Mouse (Mus musculus) cortical plate, adult 2 months (tissue): ENCODE data around the gene Bicc1. TPM values are rescaled to one million over a fixed set of nuclear protein-coding genes. Genes with fewer than 3 reads are reported as not detected.

ENCODE experiments used
- H3K27ac ChIP-seq: fragments of 200-500 bp; 2 replicates; pipeline ENCODE4 v1.5.1; 2012; ENCODE audit warnings: low read length, control low read depth, inconsistent platforms; ENCODE audit not compliant: insufficient read depth
- H3K4me1 ChIP-seq: fragments of 200-500 bp; 2 replicates; pipeline ENCODE4 v1.6.1; 2011; ENCODE audit warnings: low read length; ENCODE audit not compliant: control insufficient read depth, insufficient read depth
- H3K4me3 ChIP-seq: fragments of 200-500 bp; 2 replicates; pipeline ENCODE4 v1.5.1; 2011; ENCODE audit warnings: mild to moderate bottlenecking, low read length, control low read depth; ENCODE audit not compliant: insufficient read depth
- CTCF ChIP-seq: fragments of 200-500 bp; IDR thresholded peaks from 2 replicates; pipeline ENCODE4 v1.5.1; 2011; ENCODE audit warnings: mild to moderate bottlenecking, control low read depth, low read length; ENCODE audit not compliant: insufficient read depth; ENCODE audit errors: extremely low read depth
- POLR2A ChIP-seq: fragments of 200-500 bp; IDR thresholded peaks from 2 replicates; pipeline ENCODE4 v1.6.1; 2011; ENCODE audit warnings: mild to moderate bottlenecking, low read length, control low read depth; ENCODE audit not compliant: insufficient read depth; ENCODE audit errors: extremely low read depth
- polyA plus RNA-seq: library from polyadenylated mRNA; depleted of rRNA; stranded (reverse); fragments of >200 nt; gene quantifications from 2 replicates; pipeline ENCODE4 v1.2.3, GENCODE M21; 2012

Bicc1 gene
- polyA plus RNA-seq, 1 experiment, result 4.1 TPM

DNA sequence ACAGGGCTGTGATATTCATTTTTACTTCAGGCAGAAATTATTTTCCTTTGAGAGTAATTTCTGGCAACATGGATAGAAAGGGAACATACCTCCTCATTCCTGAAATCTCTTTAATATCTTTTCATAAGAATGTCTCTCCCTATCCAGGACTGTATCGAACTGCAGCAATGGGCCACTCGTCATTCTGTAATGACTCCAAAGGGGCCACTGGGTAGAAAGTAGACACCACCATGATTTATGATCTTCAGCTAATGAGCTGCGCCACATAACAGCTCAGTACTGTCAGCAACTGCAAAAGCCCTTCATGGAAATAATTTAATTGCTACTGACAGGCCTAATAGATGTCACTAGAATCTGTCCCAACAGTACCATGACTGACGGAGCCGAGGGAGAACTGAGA is 139.0 kb downstream of the Bicc1 start:
- H3K27ac ChIP-seq, result no peak overlapping the region
- peaks cover 4% of the 10 kb centered on the region; the same call in 1 of the 2 replicates for H3K4me1 ChIP-seq
- no peak overlapping the region for H3K4me3 ChIP-seq
- TF ChIP-seq POLR2A (no peak), CTCF (no peak)

DNA sequence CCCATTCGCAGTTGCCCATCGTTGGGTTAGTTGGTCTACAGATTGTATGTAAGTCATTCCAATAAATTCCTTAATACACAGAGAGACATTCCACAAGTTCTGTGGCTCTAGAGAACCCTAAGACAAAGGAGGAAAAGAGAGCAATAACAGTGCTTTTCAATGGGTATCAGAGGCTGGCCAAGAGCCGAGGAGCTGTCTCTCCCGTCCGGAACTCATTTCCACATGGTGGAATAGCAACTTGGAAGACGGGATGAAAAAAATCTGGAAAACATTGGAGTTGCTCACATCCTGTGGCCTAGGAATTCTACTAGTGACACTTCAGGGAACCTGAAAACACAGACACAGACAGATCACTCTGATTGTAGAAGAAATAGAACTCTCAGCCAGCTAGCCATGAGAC is 139.7 kb downstream of the Bicc1 start:
- Histone ChIP-seq H3K4me3 (no peak overlapping the region), H3K4me1 (peaks cover 4% of the 10 kb centered on the region; the same call in 1 of the 2 replicates), H3K27ac (no peak overlapping the region)
- TF ChIP-seq CTCF (no peak), POLR2A (no peak)

DNA sequence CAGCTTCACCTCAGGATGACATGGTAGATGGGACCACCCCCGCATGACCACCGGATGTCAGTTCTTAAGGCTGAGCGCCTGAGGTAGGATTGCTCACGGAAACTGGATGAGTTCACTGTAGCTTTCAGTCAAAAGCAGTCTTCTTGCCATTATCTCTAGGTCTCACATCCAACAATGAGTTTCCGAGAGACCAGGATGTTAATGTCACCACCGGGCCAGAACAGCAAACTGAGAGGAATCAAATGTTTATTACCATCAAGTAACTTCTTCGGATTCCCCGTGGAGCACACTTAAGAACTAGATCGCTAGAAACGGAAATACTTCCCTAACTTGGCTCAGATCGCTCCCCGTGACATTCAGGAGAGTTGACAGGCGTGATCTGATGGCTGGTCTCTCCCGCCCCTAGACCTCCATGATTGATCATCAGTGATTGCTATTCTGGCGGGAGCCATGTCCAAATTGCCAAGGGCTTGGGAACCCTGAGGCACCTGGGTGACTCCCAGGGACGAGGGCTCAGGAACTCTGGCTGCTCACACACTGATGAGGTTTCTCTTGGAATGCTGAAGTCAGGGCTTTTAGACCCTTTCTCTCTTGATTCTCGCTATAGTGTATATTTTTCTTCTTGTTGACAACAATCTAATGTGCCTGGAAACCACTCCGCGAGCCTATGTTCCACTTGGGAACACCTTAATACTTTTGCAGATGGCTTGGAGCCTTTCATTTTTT is 149.6 kb downstream of the Bicc1 start:
- H3K27ac ChIP-seq, result no peak overlapping the region
- TF ChIP-seq POLR2A, result no peak
- no peak for TF ChIP-seq CTCF
- no peaks in the 10 kb centered on the region for H3K4me1 ChIP-seq
- no peak overlapping the region for H3K4me3 ChIP-seq

DNA sequence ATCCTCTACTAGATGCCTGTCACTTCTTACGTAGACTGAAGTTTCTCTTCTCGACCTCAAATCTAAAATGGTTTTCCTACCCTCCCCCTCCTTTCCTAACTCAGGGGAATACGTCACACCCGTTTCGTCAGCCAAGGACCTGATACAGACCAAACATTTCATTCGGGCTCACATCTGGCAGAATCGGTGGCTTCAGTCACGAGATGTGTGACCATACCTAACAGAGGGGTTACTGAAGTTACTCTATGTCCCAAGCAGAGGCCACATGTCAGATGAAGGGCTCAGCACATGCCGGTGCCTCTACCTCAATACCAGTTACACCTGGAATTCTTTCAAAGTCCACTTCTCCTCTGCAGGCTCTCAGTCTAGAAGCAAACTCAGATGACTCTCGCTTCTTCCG is 150.8 kb downstream of the Bicc1 start:
- no peak for TF ChIP-seq POLR2A
- TF ChIP-seq CTCF, result no peak

DNA sequence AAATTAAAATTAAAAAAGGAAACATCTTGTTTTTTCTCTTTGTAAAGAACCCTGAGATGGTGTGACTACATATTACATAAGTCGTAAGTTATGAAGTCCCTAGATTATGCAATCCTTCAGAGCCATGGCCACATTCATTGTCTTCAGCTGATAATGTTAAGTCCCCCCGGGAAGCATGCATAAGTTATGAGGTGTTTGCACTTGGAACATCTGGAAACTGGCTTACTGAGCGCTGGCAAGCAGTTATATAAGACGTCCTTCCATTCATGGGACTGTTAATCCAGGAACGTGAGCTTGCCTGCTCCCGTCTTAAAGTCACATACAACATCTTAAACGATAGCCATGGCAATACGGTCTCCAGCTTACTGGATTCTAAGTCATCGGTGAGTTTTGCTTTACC is 151.5 kb downstream of the Bicc1 start:
- TF ChIP-seq POLR2A, result no peak
- no peak for TF ChIP-seq CTCF
- H3K27ac ChIP-seq, result no peak overlapping the region
- H3K4me3 ChIP-seq, result no peak overlapping the region
- no peaks in the 10 kb centered on the region for H3K4me1 ChIP-seq

More for the DNA sequence above, 150.8 kb downstream of the Bicc1 start:
- H3K4me1 ChIP-seq, result no peaks in the 10 kb centered on the region
- no peak overlapping the region for H3K4me3 ChIP-seq
- H3K27ac ChIP-seq, result no peak overlapping the region

DNA sequence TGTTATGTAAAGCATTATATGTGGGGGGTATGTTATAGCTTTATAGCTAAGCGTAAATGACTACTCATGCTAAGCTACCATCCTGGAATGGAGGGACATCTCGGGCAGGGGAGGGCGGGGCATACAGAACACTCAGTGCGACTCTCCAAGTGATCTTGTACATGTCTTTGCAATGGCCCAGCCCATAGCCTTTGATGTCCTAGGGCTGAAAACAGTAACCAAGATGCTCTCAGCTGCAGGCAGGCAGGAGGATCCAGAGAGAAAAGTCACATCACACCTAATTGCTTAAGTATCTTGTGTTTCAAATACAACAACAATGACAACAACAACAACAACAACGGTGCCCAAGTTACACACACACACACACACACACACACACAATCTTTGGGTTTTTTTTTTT is 152.0 kb downstream of the Bicc1 start:
- no peak overlapping the region for H3K27ac ChIP-seq
- H3K4me3 ChIP-seq, result no peak overlapping the region
- H3K4me1 ChIP-seq, result no peaks in the 10 kb centered on the region
- TF ChIP-seq POLR2A, result no peak
- TF ChIP-seq CTCF, result no peak

DNA sequence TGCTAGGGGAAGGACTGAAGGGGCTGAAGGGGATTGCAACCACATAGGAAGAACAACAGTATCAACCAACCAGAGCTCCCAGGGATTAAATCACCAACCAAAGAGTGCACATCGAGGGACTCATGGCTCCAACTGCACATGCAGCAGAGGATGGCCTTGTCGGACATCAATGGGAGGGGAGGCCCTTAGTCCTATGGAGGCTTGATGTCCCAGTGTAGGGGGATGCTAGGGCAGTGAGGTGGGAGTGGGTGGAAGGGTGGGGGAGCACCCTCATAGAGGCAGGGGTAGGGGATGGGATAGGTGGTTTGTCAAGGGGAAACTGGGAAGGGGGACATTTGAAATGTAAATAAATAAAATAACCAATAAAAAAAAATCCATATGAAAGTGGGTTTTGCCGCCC is 152.5 kb downstream of the Bicc1 start:
- no peaks in the 10 kb centered on the region for H3K4me1 ChIP-seq
- no peak overlapping the region for H3K27ac ChIP-seq
- H3K4me3 ChIP-seq, result no peak overlapping the region
- TF ChIP-seq CTCF (no peak), POLR2A (no peak)

DNA sequence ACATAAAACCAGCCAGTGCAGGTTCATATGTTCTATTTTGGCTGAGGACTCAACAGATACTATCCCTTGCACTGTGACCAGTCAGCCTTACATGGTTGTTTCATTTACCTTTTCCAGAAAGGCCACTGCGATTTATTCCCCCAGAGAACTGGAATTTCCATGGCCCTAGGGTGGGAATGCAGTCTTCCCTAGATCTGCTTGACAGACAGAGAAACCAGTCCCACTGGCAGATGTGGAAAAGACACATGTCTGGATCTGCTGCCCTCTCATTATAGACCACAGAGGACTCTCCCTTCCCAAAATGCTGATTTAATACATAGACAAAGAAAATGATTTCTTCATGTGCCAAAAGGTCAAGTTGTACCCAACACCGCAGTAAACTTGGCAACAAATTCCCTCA is 156.6 kb downstream of the Bicc1 start:
- no peak for TF ChIP-seq POLR2A
- TF ChIP-seq CTCF, result no peak
- Histone ChIP-seq H3K4me3 (no peak overlapping the region), H3K4me1 (no peaks in the 10 kb centered on the region), H3K27ac (no peak overlapping the region)

DNA sequence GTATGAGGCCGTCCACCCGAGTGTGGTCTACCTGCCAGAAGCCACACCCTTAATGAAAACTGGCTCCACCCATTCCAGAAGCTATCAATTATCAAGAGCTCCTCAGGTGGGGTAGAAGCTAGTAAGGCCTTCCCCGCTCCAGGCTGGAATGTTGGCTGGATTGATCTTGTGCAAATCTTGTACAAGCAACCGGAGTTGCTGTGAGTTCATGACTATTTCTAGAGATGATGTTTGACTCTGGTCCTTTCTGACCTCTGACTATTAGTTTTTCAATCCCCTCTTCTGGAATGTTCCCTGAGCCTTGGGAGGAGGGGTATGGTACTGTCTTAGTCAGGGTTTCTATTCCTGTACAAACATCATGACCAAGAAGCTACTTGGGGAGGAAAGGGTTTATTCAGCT is 157.3 kb downstream of the Bicc1 start:
- TF ChIP-seq POLR2A (no peak), CTCF (no peak)
- H3K27ac ChIP-seq, result no peak overlapping the region
- H3K4me1 ChIP-seq, result no peaks in the 10 kb centered on the region
- H3K4me3 ChIP-seq, result no peak overlapping the region

DNA sequence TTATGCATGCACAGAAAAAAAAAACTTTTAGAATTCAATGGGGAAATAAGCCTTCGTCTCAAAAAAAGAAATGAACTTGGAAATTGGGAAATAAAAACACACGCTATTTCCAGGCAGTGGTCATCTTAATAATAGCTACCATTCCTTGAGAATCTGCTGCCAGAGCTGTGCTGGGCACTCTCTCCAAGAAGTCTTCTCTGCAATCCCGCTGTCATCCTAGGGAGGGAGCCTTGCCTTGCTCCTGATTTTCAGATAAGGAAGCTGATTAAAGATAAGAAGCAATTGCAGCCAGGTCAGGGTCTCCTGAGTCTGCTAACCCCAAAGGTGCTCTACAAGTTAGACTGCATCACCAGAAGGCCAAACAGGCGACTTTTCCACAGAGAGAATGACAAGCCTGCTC is 161.4 kb downstream of the Bicc1 start:
- H3K4me3 ChIP-seq, result no peak overlapping the region
- H3K4me1 ChIP-seq, result peaks cover 4% of the 10 kb centered on the region
- TF ChIP-seq CTCF (peak; percentile 54), POLR2A (no peak)
- H3K27ac ChIP-seq, result no peak overlapping the region

DNA sequence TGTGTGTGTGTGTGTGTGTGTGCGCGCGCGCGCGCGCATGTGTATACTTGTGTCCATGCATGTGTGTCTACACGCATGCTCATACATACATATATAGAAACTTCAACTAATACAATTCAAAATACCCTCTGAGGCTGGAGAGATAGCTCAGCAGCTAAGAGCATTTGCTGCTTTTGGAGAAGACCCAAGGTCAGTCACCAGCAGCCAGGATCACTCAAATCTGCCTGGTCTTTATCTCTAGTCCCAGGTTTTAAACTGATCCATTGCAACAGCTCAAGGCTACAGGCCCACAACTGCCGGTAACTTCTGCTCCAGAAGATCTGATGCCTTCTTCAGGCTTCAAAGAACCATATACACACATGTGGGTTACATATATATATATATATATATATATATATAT is 163.4 kb downstream of the Bicc1 start:
- peaks cover 4% of the 10 kb centered on the region for H3K4me1 ChIP-seq
- H3K27ac ChIP-seq, result no peak overlapping the region
- H3K4me3 ChIP-seq, result no peak overlapping the region
- no peak for TF ChIP-seq CTCF
- TF ChIP-seq POLR2A, result no peak
